8 mouse cellular contexts compared by ENCODE assay signal in genomic region chr11:90697480-90698240, GRCm38 (mm10). TPM values are rescaled to one million over a fixed set of nuclear protein-coding genes. Genes with fewer than 3 reads are reported as not detected.
A peak's percentile ranks its signal among the peaks of the same experiment; 100 is the strongest.
DNase-seq lines count a peak whose midpoint lies in the region; ATAC-seq and TF ChIP-seq lines count a peak whose summit lies in the region.

No protein-coding gene starts in this region.

- H3K27ac ChIP-seq in forebrain, embryonic 13.5 days = no peak overlapping the region
- no peak overlapping the region for H3K27ac ChIP-seq in lung, embryonic 14.5 days (ENCODE audit: low read depth)

- ATAC-seq in forebrain, embryonic 13.5 days = peak; percentile 84
- ATAC-seq in hematopoietic stem cell, adult 5-6 weeks (replicated peaks in 1 of 2; ENCODE audit: insufficient read depth in 1 of 2, low FRiP score in 2 of 2, low TSS enrichment in 1 of 2, low read depth in 1 of 2, poor library complexity in 2 of 2, severe bottlenecking in 2 of 2) = peak; percentile 85
- ATAC-seq in lung, embryonic 14.5 days (ENCODE audit: insufficient read depth) = peak; percentile 87

- 0 out of 2 replicates have a peak overlapping the region, but pooled peaks have one; percentile 6 for H3K4me3 ChIP-seq in forebrain, embryonic 13.5 days
- H3K4me3 ChIP-seq in lung, embryonic 14.5 days (ENCODE audit: low read depth, low read length) = no peak overlapping the region

- 16% methylated on average over 10 of the region's 10 CpGs for WGBS in forebrain, embryonic 13.5 days
- 19% methylated on average over 10 of the region's 10 CpGs for WGBS in lung, embryonic 14.5 days

- DNase-seq in MEL-GATA-1-ER (ENCODE audit: extremely low read depth, low read depth) = peak; percentile 72
- DNase-seq in cerebellum, adult 11 months = peak; percentile 47
- DNase-seq in layer of hippocampus, adult 8-10 months (ENCODE audit: low spot score in 2 of 2) = peak; percentile 44 to 72
- peak; percentile 97 for DNase-seq in lung, embryonic 14.5 days
- DNase-seq in ovary, postnatal 10 days (ENCODE audit: low spot score) = peak; percentile 29
- DNase-seq in thymus, postnatal 25 days = peak; percentile 30

- H3K27me3 ChIP-seq in forebrain, embryonic 13.5 days = no peaks in the 10 kb centered on the region
- H3K27me3 ChIP-seq in lung, embryonic 14.5 days (ENCODE audit: insufficient read depth, low read length) = no peaks in the 10 kb centered on the region

- no peaks in the 10 kb centered on the region for H3K9me3 ChIP-seq in forebrain, embryonic 13.5 days (replicated peaks)
- H3K9me3 ChIP-seq in lung, embryonic 14.5 days (ENCODE audit: low read depth, low read length) = no peaks in the 10 kb centered on the region

- H3K36me3 ChIP-seq in forebrain, embryonic 13.5 days (ENCODE audit: poor library complexity, severe bottlenecking) = no peaks in the 10 kb centered on the region
- no peaks in the 10 kb centered on the region for H3K36me3 ChIP-seq in lung, embryonic 14.5 days (ENCODE audit: insufficient read depth)

- H3K4me1 ChIP-seq in forebrain, embryonic 13.5 days = no peaks in the 10 kb centered on the region
- H3K4me1 ChIP-seq in lung, embryonic 14.5 days (ENCODE audit: insufficient read depth) = no peaks in the 10 kb centered on the region

- H3K9ac ChIP-seq in forebrain, embryonic 13.5 days = no peak overlapping the region
- no peak overlapping the region for H3K9ac ChIP-seq in lung, embryonic 14.5 days

- TF ChIP-seq CTCF in lung, embryonic 14.5 days (IDR thresholded peaks at IDR 0.05; ENCODE audit: low read depth) = peak; percentile 88

- H3K4me2 ChIP-seq in forebrain, embryonic 13.5 days = peak overlapping the region; percentile 50
- H3K4me2 ChIP-seq in lung, embryonic 14.5 days = peak overlapping the region; percentile 45

RNA-seq across cellular contexts. Expression of gene Tom1l1, which starts 9.5 kb away (rescaled TPM):
- polyA plus RNA-seq in forebrain, embryonic 13.5 days (2015; fragmentation: Nextera tagmentation; extraction: Ambion mirVana) = 12.7 and 13.0 TPM in 2 replicates
- total RNA-seq in hematopoietic stem cell, adult 5-6 weeks (2017) = 32.8 and 42.8 TPM in 2 replicates
- total RNA-seq in layer of hippocampus, adult 8-10 months (2022) = 10 to 100 TPM; 21.5 to 26.9 (median 22.9) TPM
- 34.0 and 37.6 TPM in 2 replicates for polyA plus RNA-seq in lung, embryonic 14.5 days (2014; fragmentation: Nextera tagmentation; extraction: Ambion mirVana)

RNA-seq across cellular contexts. Expression of gene Cox11, which starts 59.7 kb away (rescaled TPM):
- 31.5 and 32.9 TPM in 2 replicates for polyA plus RNA-seq in forebrain, embryonic 13.5 days (2015; fragmentation: Nextera tagmentation; extraction: Ambion mirVana)
- total RNA-seq in hematopoietic stem cell, adult 5-6 weeks (2017) = 15.6 and 28.1 TPM in 2 replicates
- 10 to 100 TPM; 22.7 to 29.0 (median 26.8) TPM for total RNA-seq in layer of hippocampus, adult 8-10 months (2022)
- polyA plus RNA-seq in lung, embryonic 14.5 days (2014; fragmentation: Nextera tagmentation; extraction: Ambion mirVana) = 25.7 and 25.9 TPM in 2 replicates

RNA-seq across cellular contexts. Expression of gene Stxbp4, which starts 59.8 kb away (rescaled TPM):
- polyA plus RNA-seq in forebrain, embryonic 13.5 days (2015; fragmentation: Nextera tagmentation; extraction: Ambion mirVana) = 29.4 and 30.1 TPM in 2 replicates
- 27.6 and 32.4 TPM in 2 replicates for total RNA-seq in hematopoietic stem cell, adult 5-6 weeks (2017)
- total RNA-seq in layer of hippocampus, adult 8-10 months (2022) = 10 to 100 TPM; 12.6 to 20.2 (median 15.5) TPM
- polyA plus RNA-seq in lung, embryonic 14.5 days (2014; fragmentation: Nextera tagmentation; extraction: Ambion mirVana) = 26.5 and 27.4 TPM in 2 replicates

Comparison
In these comparisons a context has a peak if more than half of its experiments do, and no peak if none do; other contexts are left out.
1. DNase-seq: peak in every context shown above with its lines; median percentile 97 in lung, embryonic 14.5 days; 72 in MEL-GATA-1-ER; 58 in layer of hippocampus, adult 8-10 months; 47 in cerebellum, adult 11 months; 30 in thymus, postnatal 25 days; 29 in ovary, postnatal 10 days.